Mouse (Mus musculus) ovary, adult 10 weeks (tissue): ENCODE measurements around the gene Cdyl2. TPM values are rescaled to one million over a fixed set of nuclear protein-coding genes. Genes with fewer than 3 reads are reported as not detected.

Source experiments
- polyA plus RNA-seq: library from polyadenylated mRNA; stranded (reverse); fragments of 350-450 nt; fragmentation: Illumina TruSeq; extraction: RNeasy Lipid Tissue Mini Kit (QIAGEN cat#74804); gene quantifications from one replicate; pipeline ENCODE4 v1.2.3, GENCODE M21; 2014

Cdyl2 gene
- 0.37 TPM for polyA plus RNA-seq

GRCm38 (mm10) chr8:116732684-116733647 is at the start of gene Cdyl2:
TSS of gene Cdyl2 (minus strand) at chr8:116732991.

Other genes starting within 250 kb of the Cdyl2 start
- gene Dynlrb2, start 228.0 kb downstream of the Cdyl2 start, polyA plus RNA-seq = 22.8 TPM
- 7.2 TPM for gene Cmc2, start 188.5 kb upstream of the Cdyl2 start, polyA plus RNA-seq
- gene Cenpn, start 188.7 kb upstream of the Cdyl2 start, polyA plus RNA-seq = 15.6 TPM
- gene Atmin, start 210.4 kb upstream of the Cdyl2 start, polyA plus RNA-seq = 13.3 TPM
- gene 1700030J22Rik, start 246.0 kb upstream of the Cdyl2 start, polyA plus RNA-seq = 2.5 TPM